Mouse (Mus musculus) kidney, adult 9 months (tissue): ENCODE measurements around the gene Emc10.

ENCODE experiments used
- DNase-seq: peaks from one replicate; pipeline ENCODE4 v3.0.0; 2022

Emc10 gene

DNA sequence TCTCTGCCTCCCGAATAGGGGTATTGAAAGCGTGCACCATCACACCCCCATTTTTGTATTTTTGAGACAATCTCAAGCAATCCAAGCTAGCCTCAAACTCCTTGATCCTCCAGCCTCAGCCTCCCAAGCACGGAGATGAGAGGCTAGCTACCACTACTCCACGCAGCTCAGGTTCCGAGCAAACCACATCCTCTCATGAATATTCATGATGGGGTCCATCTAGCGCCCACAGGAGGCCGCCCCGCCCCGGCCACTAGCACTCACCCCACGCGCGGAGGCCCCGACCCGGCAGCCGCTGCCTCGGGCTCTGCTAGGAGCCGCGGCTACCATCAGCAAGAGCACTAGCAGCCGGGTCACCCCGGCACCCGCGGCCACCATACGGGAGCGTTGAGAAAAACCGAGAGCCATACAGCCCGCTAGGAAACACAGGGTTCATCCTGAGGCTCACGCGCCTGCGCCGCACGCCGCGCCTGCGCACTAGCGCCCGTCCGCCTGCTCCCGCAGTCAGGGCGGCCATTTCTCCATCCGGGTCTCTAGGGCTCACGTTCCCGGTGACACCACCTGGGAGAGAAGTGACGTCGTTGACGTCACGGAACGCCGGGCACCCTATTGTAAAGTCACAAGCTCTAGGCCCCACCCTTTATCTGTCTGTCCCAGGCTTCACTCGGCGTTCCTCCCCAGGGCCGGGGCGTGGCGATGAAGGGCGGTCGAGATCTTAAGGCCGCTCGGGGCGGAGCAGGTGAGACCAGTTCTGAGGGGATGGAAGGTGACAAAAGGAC is at the start of gene Emc10, which contains the start of gene Fam71e1:
Gene Emc10 (minus strand): TSS at position 538 of the 779 bp plus-strand sequence.
Gene Fam71e1 (plus strand): TSS at position 590 of the 779 bp plus-strand sequence.
- peak; percentile 99 for DNase-seq

DNA sequence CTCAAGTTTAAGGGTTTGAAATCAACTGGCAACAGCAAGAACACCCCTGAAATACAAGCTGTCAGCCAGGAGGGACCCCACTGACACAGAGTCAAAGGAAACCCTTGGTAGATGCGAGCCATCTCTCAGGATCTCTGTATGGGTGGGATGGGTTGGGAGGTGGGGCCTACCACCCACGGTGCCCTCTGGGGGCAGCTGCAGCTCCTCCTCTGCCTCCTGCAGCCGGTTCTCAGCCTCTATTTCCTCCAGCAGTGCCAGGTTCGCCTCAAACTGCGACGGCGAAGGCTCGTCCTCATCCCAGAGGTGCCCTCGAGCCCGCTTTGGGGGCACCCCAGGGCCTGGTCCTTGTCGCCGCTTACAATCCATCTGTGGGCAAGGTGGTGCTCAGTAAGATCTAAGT is 46.7 kb upstream of the Emc10 start:
- DNase-seq: no peak

DNA sequence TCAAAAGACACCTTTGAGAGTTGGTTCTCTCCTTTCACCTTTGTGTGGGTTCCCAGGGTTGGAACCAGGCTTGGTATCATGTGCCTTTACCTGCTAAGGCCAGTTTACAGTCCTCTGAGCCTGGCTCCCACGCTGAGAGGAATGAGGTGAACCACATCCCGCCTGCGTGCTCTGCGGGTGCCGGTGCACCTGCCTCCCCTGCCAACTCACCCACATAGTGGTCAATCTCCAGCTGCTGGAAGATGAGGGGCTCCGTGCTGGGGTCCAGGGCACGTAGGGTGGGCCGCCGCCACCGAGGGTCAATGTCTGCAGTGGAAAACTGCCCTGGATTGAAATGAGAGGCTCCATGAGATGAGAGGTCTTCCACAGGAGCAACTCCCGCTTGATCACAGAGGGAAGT is 46.2 kb upstream of the Emc10 start:
- DNase-seq: no peak

DNA sequence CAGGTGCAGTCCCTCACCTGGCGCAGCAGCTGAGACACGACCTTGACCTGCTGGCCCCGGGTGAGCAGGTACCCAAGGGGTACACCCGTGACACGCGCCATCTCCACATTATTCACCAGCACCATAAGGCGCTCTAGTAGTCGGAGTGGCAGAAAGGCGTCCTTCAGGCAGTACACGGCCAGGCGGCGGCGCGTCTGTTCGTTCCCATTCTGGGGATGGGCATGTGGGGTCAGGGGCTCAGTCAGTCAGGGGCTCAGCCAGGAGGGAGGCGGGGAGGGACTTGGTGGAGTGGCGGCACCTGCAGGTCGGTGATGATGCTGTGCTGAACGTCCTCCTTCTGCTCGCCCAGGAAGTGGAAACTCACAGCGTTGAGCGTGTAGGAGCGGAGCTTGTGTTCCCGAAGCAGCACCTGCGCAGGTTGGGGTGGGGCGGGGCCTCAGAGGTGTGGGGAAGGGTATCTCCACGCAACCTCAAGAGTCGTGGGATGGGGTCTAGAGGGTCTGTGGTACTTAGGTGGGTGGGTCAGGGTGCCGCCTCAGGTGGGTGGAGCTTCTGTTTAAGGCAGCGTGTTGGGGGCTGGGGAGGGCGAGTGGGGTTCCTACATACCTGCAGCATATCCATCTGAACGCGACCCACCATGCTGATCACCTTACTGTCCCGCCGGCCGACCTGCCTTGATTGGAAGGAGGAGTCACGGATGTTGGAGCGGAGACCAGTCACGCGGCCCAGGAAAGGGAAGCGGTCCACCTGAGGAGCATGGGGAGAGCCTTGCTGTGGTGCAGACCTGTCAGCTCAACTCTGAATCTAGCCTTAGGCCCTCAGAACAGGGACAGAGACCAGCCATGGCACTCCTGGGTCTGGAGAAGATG is 42.7 kb upstream of the Emc10 start:
- no peak for DNase-seq

DNA sequence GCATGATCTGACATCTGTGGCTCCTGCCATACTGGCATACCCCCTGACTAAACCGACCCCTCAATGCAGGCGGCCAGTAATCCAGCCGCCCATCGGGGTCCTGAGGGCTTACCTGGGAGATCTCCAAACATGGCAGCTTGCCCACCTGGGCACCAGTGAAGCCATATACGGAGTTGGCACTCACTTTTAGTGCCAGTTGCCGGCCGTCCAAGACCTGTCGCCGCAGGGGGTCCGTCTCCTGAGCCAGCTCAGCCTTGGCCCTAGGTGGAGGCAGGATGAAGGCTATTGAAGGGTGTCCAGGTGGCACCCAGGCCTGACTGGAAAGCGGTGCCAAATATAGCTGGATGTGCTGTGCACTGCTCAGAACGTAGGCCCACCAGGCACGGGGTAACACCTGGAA is 41.2 kb upstream of the Emc10 start:
- no peak for DNase-seq

DNA sequence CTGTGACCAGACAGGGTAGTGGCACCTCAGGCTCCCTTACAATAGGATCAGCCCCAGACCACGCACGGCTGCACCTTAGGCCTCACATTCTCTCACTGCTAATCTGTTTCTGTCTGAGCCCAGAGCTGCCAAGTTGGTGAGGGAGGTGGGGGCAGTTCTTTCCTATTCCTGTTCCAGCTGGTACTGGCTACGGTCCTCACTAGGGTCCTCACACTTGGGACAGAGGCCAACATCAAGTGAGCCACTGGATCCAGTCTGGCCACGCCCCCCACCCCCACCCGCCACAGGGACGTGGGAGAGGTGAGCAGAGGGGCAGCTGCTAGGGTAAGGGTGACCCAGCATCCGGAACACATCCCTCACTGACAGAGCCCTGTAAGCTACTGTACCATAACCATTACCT is 40.7 kb upstream of the Emc10 start:
- no peak for DNase-seq

DNA sequence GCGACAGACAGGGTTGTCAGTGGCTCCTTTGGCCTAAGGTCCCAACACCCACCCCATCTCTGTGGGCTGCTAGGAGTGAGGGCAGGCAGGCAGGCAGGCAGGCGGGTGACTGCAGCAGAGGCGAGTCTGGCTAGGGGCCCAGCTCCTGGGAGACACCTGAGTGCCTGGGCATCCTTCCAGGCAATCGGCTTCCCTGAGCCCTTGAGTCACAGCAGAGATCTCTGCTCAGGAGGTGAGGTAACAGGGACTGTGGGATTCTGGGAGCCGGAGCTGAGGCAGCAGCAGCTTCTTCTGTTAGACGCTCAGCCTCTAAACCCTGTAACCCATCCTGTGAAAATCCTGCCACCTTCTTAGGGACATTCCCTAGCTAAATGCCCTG is 40.2 kb upstream of the Emc10 start:
- DNase-seq: peak; percentile 39

DNA sequence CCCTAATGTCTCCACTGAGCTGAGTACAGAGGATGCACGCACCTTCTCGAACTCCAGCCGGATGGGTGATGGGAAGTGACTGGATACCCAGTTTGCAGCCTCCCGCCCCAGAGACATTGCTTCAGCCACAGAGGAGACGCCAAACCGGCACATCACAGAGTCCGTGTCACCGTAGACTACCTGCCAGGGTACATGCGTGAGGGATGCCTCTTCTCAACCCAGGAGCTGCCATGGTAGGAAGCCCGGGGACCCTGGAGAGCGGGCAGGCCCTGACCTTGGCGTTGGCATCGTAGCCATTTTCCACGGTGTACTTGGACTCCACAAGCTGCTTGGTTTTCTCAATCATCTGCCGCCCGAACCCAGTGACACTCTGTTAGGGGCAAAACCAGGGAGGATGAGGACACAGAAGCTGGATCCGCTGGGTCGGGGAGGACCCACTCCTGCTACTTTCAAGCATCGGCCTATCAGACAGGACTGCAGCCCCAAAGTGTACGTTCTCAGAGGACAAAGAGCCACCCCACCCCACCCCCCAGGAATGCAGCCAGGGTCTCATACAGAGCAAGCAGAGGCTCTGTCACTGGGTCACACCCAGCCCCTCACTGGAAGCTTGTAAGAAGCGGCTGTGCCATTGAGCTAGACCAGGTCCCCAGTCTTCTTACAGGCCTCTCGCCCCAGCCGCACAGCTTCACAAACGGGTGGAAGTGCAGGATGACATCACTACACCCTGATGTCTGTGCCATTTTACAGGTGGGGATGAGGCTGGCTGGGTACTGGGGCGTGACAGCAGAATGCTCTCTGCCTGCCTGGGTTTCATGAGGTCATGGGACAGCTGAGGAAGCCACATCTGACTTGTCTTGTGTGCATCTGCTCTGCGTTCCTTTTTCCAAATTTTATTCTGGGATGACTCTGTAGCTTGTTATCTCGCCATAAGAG is 39.6 kb upstream of the Emc10 start:
- DNase-seq: no peak

DNA sequence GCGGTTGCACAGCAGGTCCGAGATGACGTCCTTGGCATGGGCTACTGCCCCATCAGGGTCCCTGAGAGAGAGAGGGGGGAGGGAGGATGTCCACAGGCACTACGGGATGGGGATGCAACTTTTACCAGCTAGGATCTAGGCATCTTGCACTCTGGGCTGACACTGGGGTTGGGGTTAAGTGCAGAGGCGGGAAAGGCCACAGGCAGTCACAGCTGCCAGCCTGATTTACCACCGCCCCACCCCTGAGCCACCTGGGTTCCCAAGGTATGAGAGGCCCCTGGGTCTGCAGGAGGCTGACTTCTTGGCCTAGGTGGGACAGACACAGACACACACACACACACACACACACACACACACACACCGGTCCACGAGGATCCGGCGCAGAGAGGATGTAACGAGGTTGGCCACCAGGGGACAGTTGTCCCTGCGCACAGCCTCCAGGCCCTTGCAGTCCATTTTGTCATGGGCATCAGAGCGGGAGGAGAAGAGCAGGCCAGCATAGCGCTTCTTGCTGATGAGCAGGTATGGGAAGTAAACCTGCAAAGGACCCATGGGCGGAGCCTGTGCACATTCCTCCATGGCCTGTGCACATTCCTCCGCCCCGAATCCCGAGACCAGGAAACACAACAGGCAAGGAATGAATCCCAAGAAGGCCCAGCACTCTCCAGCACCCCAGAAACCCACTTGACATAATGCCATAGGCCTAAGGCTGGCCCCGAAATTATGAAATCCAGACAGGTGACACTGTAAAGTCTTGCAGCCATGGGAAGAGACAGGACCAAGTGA is 38.5 kb upstream of the Emc10 start:
- DNase-seq: no peak

DNA sequence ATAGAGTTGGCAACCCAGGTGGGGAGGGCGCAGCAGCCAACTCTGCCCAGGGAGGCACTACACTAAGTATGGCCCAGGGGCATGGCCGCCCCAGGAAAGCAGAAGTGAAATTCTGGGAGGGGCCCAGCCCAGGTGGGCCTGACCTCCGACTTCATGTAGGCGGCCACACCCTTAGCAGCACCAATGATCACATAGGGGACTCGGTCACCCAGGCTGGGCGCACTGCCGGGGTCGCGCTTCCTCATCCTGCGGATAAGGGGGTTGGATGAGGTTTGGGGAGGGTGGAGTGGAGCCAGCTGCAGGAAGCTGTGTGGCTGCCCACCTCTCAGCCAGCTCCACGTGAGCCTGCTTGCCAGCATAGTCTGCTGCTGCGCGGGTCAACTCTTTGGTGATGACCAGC is 37.9 kb upstream of the Emc10 start:
- no peak for DNase-seq

DNA sequence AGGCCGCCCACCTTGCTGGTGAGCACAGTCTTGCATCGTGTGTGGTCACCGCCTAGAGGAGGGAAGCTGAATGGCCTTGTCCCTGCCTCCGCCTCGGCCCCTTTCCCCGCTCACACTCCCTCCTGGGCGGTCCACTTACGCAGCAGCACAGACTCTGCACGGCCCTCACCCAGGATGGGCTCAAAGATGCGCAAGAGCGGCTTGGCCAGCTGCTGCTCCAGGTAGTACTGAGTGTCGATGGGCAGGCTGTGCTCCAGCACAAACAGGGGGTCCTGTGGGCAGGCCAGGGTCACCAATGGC is 37.4 kb upstream of the Emc10 start:
- DNase-seq: no peak

DNA sequence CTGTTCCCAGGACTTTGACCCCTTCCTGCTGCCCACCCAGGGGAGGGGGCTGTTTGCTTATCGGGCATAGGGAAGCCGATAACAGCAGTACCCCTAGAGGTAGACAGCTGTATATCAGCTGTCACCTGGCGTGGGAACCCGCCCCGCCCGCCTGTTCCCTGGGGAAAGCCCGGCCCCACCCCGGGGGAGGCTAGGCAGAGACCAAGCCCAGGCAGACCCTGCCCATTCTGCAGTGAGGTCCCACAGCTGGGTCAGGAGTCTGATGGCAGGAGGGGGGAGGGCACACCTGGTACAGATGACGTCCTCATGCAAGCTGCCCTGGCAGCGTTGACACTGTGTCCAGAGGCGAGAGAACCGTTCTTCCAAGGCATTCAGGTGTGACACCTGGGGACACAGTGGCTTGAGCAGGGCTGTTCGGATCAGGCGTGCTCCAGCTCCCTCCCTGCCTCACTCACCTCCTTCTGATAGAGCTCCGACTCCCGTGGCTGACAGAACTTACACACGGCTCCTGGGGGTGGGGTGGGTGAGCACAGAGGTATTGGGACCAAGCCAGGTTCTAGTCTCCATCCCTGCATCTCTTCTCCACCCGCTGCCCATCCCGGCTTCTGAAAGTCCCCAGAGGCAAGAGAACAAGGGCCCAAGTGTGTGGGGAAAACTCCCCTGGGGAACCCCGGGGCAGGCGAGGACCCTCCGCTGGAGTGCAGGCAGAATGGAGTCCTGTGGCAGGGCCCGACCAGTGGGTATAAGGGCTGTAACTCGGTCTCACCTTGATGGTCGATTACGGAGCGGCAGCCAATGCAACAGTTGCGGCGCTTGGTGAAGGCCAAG is 36.8 kb upstream of the Emc10 start:
- no peak for DNase-seq

DNA sequence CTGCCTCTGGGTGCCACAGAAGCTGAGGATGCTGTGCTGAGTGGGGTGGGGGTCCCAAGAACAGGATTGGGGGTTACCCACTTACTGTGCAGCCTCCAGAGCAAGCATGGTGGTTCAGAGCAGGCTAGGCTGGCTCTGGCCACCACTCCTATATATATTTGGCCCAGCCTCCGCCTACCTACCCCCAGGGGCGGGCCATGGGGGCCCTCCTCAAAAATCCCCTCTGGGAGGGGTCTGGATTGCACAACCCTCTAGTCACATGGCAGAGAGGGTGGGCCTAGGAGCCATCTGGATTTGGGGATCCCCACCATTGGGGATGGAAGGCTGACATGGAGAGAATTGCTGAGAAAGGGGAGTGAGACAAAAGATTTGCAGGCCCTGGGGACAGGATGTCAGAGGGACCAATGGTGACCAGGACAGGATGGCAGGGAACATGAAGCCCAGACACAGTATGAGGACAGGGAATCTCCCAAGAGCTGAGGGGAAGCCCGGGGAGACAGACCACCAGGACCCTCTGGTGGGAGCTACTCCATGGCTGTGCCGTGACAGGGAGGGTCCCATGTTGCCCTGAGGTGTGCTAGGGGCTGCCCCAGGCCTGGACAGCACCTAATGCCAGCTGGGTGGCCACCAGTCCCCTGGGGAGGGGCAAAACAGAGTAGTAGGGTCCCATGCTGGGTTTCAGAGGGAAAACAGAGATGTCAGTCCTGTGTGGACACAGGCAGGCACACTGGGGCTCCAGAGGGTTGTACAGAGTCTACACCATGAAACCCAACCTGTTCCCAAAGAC is 35.8 kb upstream of the Emc10 start, which contains the start of gene Spib:
Gene Spib (minus strand): TSS at position 126 of the 787 bp plus-strand sequence.
- no peak for DNase-seq

DNA sequence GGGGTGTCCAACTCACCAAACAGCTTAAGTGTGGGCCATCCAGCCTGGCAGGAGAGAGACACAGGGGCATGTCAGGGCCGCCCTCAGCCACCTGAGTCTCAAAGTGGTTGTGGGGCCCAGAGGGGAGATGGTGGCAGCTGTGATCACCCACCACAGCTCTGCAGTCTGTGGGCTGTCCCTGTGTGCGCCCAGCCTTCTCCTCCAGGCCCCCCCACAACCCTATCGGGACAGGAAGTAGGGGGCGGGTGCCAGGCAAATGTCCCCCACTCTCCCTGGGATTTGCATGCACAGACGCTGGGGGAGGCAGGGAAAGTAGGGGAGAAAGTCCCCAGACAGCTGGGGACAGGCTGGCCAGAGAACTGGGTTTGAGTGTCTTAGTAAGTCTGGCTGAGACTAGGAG is 34.9 kb upstream of the Emc10 start:
- DNase-seq: no peak

DNA sequence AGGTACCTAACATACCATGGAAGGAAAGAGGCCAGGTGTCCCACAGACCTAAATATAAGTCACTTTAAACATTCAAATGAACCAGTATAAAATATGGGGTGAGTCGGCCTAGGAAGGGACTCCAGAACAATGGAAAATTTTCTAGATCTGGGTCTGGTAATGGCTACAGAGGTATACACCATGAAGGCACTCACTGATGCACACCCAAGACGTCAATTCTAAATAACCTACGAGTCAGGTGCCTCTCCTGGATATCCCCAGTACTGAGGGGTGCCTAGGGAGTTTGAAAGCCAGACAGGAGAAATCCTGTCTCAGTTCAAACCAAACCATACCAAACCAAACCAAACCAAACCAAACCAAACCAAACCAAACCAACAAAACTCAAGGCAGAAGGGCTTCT is 34.2 kb upstream of the Emc10 start:
- DNase-seq: no peak

DNA sequence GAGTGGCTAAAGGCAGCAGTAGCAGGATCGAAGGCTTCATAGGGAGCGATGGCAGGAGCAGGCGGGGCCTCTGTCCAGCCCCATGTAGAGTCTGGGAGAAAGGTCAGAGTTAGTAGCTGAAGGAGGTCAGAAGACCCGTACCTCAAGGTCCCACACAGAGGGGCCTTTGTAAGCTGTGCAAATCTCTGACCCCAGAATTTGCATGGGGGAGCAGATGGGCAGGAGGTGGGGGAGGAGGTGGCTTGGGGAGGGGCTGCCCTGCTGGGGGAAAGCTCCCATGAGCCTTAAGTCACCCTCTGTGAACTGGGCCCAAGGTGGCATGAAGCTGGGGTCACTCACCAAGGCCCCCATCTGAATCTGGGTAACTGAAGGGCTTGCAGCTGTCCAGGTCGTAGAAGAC is 33.2 kb upstream of the Emc10 start:
- DNase-seq: no peak

DNA sequence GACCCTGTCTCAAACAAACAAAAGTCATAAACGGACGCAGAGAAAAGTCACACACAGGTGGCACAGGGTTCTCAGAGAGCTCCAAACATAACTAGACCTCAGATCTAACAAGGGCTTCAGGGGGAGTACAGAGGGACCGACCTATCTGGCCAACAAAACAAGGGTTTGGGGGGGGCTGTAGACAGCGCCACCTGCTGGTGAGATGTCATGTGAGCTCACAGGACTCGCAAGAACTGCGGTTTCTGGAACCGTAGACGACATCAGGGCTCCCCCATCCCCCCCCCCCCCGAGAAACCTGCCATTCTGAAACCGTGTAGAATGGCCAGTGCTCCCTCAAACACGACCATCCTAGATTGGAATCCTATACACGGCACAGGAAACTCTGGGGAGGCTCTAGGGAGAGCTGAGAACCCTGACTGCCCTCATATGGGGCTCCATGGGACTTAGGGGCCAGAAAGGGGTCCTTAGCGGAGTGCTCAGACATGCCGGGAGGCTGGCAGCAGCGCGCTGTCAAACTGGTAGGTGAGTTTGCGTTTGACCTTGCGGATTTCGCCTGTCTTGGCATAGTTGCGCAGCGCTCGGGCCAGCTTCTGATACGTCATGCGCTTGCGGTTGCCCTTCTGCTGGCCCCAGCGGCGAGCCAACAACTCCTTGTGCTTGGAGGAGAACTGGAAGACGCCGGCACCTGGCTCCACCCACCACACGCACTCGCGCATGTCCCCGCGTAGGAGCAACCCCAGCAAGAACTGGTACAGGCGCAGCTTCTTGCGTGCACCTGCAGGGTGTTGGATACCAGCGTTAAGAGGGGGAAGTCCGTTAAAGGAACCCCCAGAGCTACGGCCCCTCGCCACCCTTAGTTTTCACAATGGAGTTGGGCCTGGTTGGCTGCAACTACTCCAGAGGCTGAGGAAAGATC is 31.4 kb upstream of the Emc10 start:
- DNase-seq: peak; percentile 87

DNA sequence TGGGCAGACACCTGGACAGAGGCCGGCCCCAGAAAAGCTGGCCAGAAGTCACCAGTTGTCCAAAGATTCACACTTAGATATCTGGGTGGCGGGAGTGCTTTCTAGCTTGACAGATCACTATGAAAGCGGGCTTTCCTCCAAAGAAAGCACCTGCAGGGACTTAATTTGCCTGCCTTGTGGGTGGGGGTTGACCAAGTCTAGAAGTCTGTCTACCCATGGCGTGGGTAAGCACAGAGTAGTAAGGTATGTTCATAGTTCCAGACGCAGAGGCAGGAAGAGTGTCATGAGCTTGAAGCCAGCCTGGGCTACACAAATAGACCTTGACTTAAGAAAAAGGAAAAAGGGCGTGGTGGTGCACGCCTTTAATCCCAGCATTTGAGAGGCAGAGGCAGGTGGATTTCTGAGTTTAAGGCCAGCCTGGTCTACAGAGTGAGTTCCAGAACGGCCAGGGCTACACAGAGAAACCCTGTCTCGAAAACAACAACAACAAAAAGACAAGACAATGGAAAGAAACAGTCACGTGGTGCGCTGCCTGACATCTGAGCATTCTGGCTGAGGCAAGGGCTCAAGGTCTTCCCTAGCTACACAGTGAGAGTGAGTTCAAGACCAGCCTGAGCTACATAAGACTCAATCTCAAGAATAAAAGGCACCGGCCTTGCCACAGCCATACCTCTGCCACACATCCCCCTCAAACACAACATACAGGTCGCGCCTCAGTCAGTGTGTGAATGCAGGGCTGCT is 30.3 kb upstream of the Emc10 start:
- no peak for DNase-seq
